Mouse (Mus musculus) ovary, postnatal 36 days (tissue): ENCODE measurements around the gene Tmem252.

Experiments
- DNase-seq: peaks from one replicate; pipeline ENCODE4 v3.0.0; 2022; ENCODE audit warnings: low spot score, mixed read lengths

The Tmem252 gene

DNA sequence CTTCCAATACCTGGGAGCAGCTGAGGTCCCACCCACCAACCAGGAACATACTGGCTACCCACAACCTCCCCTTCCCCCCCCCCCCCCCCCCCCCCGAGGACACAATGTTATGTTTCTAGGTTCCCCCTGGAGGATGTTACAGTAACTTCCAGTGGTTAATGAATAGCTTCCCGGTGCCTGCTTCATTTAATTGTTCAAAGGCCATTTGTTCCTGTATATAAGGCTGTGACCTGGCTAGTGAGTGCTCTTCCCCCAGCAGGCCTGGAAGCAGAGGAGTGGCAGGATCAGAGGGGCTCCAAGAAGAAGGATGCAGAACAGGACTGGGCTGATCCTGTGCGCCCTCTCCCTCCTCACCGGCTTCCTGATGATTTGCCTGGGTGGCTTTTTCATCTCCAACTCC lies at the start of gene Tmem252:
Gene Tmem252 (plus strand): TSS at position 247 of the 400 bp plus-strand sequence.
- no peak for DNase-seq

DNA sequence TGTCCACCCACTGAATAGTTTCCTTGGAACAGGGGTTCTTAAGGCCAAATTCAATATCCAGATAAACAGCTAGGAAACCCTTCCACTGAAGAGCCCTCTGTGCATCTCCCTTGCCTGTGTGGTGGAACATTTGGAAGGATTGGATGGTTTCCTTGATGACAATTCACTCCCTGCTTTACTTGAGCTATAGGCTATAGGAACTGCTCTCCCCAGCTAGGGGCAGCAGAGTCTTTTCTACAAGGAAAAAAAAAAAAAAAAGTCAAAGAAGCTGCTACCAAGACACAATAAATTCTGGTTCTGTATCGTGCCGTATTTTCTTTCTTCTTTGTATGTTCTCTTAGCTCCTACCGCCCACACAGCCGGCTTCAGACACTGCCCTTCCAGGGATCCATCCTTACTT lies 45.8 kb upstream of the Tmem252 start:
- no peak for DNase-seq

DNA sequence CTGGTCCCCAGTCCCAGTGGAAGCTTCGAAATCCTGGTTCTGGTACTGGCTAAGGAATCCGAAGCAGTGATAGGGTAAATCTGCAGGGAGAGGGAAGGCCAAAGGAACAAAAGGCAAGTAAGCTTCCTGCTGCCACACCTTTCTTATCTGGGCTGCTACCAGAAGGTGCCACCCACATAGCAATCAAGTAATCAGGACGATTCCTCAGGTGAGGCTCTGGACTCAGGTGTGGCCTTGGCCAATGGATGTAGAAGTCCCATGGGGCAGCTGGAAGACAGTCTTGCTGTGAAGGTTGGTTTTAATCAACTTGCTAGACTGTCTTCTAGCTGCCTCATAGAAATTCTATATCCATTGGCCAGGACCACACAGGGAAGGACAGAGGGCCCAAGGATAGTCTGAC lies 40.8 kb upstream of the Tmem252 start:
- DNase-seq: no peak

DNA sequence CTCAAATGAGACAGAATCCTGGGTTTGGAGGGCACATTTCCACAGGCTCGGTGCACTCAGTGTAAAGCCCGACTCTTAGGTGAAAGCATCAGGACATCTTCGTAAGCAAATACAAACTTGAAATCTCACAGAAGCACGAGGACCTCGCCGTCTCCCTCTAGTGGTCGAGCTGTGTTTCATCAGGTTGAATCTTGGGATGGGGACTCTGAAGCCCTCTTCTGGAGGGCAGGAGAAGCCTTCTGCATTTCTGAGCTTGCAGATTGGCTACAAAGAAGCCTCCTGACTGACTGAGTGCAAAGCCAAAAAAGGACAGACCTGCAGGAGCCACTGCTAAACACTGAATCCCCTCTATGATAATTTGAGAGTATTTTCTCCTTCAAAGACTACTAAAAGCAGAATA lies 39.2 kb upstream of the Tmem252 start:
- DNase-seq: peak; percentile 65

DNA sequence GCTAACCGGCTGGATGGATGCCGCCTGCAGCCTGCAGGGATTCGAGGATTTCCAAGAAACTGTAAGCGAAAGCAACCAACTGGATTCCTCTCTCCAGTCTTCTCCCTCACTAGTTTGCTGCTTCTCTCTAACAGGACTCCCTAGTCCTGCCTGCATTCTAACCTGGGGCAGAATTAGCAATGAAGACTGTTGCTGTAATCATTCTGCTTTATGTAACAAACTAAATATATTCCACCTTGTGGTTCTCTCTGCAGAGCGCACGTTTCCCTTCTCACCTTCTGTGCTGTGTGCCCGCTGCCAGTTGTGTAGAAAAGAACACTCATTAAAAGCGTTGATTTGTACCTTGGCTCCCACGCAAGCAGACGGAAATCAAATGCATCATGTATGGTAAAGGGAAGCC lies 37.2 kb upstream of the Tmem252 start:
- DNase-seq: no peak

DNA sequence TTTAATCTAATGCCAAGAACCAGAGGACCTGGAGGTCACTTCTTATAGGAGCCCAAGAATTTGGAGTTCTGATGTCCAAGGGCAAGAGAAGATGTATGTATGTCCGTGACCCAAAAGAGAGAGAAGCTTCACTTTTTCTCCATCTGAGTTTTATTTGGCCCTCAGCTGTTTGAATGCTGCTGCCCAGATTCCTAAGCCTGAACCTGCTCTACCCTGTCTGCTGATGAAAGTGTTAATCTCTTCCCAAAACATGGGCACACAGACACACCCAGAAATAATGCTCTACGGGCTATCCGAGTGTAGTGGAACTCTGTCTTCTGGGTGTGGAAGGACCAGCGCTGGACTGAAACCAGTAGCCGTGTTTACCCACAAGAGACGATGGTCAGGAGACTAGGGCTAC lies 35.8 kb upstream of the Tmem252 start:
- no peak for DNase-seq

DNA sequence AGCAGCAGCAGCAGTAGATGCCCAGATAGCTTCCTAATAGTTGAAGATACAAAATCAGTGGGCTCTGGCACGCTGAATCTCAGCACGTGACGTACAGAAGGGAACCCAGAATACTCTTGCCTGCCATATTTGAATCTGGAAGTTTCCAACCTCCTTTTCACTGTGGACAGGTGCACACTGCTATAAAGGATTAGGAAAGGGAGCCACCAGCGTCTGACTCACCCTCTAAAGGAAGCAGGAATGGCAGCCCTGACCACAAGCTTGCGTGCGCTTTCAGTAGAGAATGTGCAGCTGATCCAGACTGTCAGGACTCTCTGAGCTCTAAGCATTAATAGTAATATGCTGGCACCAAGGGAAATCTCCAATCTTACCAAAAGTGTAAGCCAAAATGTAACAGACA lies 32.8 kb upstream of the Tmem252 start:
- no peak for DNase-seq

DNA sequence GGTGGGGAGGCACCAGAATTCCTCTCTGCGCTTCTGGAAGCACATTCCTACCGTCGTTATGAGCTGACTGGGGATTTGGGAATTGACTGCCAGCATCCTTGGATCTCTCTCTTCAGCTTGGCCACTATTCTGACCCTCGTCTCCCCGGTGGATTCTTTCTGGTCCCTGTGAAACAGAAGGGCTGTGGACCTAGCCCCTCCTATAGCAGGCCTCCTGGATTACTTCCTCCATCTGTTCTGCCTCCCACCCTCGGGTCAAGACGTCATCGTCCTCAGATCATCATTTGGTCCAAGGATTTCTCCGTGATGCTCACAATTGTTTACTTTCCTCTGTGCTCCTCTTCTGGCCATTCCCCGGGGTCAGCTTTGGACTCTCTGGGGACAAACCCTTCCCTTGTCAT lies 28.8 kb upstream of the Tmem252 start:
- no peak for DNase-seq

DNA sequence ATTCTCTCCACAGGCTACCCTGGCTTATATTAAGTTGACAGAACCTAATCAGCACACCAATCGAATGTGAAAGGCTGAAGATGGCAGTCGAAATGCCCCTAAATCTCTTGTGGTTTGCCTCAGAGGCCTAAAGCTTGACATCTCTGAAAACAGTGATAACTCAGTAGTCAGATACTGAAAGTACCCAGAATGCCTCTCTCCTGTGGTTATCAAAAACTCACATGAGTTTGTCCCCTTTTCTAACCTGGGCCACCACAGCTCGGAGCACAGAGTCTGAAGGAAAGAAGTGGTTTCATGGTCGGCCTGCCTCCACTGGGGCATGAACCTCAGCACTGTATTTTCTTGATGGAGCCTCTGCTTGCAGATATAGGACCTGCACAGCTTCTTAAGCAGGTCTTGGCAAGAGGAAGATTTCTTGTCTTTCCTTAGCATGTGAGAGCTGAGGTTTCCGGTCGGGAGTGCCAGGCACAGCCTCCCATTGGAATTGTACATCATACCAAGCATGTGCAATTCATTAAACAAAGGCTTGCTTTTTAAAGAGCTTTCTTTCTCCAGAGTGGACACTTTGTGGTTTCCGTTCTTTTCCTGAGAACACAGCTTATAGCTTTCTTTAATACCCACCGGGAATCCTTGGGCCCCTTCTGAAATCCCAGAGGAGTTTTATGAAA lies 27.5 kb upstream of the Tmem252 start:
- no peak for DNase-seq

DNA sequence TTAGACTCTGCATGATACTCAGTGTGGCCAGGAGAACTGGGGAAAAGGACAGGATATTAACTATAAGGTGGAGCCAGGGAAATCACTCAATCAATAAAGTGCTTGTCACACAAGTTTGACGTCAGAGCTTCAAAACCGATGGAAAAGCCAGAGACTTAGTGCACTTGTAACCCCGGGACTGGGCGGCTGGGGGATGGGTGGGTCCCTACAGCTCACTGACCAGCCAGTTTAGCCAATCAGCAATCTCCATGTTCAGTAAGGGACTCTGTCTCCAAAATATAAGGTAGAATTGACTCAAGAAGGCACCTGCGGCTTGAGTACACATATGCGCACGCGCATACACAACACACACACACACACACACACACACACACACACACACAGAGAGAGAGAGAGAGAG lies 25.8 kb upstream of the Tmem252 start:
- no peak for DNase-seq

DNA sequence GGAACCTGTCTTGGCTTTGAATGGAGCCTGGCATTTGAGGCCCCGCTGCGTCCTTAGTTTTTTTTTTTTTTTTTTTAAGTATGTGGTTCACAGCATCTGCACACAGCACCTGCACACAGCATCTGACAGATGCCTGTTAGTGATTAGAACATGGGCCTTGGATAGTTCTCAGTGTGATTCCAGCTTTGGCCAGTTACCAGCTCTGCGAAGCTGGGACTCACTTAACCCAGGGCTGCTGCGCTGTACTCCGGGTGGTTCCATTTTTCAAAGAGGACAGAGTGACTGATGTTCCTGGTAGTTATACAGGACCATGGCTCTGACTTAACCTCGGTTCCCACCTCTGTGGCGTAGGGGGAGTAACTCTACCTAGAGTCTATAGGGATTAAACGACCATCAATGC lies 23.4 kb upstream of the Tmem252 start:
- DNase-seq: no peak

DNA sequence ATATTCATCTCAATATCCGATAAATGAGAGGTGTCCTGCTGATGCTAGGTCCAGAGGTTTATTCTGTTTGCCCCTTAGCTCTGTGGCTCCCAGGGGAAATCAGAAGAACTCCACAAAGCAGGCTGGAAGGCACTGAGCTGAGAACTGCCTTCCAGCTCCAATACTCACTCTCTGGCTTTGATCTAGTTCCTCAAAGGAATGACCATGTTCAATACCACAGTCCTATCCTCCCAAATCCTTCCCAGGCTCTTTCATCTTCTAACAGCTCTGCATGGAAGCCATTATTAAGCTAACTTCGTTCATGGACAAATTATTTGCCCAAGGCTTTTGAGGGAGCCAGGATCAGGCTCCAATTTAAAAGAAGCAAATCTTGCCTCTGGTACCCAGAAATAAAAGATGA lies 22.2 kb upstream of the Tmem252 start:
- no peak for DNase-seq

DNA sequence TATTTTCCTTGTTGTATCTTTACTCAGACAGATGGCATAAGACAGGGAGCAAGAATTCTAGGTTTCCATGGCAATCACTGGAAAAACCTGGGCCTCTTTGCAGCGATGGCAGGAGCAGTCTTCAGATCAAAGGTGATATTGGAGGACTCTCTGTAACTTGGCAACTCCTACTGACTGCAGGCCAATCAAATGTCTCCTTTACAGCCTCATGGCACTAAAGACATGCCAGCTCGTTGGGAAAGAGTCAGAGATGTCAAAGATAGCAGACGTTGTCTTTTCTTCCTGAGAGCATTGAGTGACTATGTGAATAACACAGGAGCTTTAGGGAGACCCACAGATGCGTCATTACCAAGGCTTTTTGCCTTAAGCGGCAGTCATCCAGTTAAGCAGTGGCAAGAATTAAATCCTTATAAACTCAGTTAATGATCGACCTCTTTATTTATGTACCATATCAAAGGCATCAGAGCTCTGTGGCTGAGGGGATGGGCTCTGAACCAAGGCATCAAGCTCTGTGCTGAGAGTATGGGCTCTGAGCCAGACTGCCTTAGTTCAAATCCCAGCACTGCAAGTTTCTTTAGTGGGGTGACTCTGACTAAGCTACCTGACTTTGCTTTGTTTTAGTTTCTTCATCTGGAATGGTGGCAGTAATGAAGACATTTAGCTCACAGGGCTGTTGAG lies 21.3 kb upstream of the Tmem252 start:
- no peak for DNase-seq

DNA sequence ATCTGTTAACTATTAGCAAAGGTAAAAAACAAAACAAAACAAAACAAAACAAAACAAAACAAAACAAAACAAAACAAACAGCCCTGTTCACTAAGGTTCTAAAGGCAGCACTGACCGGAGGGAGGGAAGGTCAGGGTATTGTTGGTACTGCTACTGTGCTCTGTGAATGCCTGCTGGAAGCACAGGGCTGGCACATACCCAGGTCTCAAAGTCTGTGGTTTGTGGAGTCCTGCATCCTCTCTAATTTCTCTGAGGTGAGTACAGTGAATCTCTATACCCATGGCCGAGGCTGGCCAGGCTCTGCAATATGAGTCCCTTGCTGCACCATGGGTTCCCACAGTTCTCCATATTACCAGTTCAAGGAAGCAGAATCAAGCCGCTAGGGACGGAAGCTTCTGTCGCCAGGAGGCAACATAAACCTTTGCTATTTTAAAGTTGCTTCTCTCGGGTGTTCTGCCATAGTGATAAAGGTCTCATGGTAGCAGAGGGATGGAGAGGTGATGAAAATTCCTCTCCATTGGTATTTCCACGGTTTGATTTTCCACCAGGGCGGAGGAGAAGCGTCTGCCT lies 20.5 kb upstream of the Tmem252 start:
- no peak for DNase-seq

DNA sequence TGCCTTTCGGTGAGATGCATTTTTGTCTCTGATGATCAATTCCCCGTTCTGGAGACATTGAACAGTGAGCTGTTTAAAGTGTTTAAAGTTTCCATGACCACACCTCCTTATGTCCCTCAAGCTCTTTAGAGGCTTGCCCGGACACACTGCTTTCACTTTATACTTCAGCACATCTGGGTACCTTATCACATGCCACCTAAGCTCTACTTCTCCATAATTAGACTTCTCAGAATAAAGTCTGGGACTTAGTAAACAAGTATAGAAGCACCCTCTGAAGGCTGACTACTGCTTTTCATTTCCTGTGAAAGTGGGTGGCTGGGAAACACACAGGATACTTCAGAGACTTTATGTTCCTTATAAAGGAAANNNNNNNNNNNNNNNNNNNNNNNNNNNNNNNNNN lies 16.8 kb upstream of the Tmem252 start:
- no peak for DNase-seq

DNA sequence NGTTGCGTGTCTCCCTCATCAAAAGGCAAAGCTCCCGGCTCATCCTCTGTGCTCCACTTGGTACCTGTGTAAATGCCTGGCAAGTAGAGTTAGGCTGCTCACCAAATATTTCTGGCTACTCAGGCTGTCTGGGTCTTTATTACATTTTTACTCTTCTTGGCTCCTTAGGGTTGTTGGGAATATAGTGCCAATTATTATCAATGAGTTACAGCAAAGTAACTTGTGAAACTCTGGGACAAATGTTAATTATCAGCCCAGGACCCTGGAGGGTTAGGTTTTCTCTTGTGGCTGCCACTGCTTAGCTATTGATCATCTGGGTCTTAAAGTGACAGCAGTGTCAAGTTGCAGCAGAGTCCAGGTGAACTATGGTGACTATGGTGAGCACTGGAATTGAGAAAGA lies 11.5 kb upstream of the Tmem252 start:
- DNase-seq: no peak

DNA sequence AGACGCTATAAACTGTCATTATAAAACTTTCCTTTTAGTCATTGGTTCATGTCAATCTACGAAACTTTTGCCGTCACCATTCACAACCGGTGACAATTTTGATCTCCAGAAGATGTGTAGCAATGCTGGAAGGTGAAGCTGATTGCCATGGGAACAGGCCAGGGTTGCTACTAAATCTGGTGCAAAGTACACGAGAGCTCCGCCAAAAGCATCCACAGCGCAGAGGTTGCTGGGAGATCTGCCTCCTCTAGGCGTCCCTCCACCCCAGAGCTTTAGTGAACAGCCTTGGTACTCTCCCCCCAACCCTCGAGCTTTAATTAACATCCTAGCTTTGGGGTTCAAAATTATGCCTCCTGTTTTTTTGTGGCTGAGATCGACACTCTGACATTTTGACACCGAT lies 8.0 kb upstream of the Tmem252 start:
- DNase-seq: no peak

DNA sequence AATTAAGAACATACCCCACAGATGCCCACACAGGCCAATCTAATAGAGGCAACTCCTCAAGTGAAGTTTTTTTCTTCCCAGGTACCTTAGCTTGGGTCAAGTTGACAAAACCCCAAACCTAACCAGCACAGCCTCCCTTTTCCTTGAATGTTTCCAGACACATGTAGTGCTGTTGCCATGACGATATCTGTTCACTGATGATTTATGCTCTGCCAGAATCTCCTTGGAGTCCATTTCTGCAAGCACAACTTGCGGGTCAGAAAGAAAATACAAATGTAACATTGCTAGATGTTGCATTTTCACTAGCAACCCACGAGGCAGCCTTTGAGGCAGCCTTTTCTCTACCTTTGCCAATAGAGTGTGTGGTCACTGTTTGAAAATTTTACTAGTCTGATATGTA lies 6.3 kb upstream of the Tmem252 start:
- no peak for DNase-seq

DNA sequence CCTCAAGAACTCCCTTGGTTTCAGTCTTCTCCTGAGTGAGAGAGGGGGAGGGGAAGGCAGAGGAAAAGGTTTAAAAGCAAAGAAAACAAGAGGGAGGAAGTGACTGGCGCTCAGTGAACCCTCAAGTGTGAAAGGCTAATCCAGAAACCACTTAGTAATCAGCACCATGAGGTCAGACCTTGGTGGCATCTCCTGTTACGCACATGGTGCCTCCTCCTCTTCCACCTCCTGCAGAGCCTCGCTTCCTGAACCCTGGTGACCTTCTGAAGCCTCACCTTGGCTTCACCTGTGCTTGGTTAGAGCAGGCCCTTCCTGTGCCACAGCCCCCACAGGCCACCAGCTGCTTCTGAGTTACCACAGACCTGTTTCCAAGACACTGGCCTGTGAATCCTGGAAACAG lies 2.2 kb upstream of the Tmem252 start:
- DNase-seq: no peak

DNA sequence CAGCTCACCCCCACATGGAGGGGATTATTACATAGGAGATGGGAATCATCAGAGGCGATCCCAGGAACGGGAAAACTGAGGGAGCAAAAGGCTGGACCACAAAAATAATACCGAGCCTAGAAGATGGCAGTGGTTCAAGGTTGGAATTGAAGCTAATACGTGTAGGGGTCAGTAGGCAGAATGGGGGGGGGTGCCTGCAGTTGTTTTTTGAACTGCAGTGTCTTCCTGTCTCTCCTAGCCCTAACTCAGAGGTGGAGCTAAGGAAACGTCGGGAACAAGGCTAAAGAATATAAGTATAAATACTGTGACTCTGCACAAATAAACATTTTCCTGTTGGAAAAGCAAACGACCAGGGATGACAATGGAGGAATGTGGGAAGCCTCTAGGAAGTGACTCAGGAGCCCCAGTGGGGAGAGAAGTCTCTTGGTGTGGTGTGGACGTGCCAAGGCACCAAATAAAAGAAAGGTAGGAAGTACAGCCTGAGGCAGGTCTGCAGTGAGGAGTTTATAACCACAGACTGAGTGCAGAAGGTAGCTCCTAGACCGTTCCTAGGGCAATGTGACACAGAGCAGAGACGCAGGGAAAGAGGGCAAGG lies 1.3 kb upstream of the Tmem252 start:
- no peak for DNase-seq

DNA sequence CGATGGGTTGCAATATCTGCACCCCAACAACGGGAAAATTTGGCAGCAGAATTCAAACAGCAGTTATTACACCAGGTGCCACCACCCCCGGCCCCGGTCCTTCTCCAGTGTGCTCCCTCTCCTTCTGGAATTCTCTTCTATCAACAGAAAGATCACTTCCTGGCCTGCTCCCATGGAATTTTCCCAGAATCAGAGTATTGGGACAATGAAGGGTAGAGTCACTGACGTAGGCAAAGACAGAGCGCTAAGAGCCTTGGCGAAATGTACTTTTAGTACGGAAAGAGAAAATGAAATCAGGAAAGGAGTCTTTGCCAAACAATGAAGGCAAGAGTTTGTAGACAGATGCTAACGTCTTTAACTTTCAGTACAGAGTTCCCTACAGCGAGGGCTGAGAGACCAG lies 477 bp upstream of the Tmem252 start:
- no peak for DNase-seq

DNA sequence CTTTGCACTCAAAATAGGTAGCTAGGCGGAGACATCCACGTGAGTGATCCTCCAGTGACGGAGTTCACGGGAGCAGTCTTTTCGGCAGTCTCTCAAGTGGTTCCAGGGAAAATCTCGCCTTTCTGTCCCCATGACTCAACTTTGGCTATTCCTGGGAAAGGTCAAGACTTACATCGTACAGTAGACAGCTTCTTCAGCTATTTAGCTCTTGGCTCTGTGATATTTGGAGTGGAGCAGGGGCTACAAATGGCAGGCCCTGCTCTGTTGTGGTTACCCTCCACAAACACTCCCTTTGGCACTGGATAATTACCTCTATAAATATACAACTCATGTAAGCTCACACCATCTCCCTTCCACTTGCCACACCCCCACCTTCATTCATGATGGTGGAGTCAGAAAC lies 2.6 kb downstream of the Tmem252 start:
- no peak for DNase-seq

DNA sequence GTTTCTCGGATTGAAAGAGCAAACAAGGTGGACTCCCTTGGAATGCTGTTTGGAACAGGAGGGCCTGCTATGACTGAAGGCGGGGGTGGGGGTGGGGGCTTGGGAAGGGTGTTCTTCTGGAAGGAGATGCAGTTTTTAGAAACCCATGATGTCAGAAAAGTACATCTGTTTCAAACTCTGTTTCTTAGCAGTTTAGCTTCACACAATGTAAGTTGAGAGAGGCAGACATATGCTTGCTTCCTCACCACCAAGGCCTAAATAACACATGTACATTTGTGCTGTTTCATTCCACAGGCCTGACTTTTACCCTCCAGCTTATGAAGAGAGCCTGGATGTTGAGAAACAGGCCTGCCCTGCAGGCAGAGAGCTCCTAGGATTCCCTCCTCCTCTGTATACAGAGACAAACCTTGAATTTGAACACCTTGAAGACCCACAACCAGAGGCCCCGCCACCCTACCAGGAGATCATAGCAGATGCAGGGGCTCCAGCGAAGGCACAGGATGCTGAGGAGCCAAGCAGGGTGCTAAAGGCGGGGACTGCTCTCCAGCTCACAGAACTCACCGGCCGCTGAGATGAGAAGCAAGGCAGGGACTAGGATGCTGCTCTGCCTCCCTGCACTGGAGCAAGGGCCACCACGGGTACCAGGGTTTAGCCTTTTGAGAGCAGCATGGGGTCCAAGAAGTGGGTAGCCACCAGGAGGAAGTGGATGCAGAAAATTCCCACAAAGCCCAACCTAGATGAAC lies 3.6 kb downstream of the Tmem252 start:
- DNase-seq: no peak
